Mouse (Mus musculus) mature B cell (primary cell): ENCODE data around the gene Kat2a.
"Not testable (repeated sequence)": the region's sequence is repeated elsewhere in the genome, so short reads cannot be mapped to it uniquely, and the experiment has no call there.

ENCODE experiments used
- in situ Hi-C: fragments of 300-500 bp; cut with MboI; formaldehyde crosslinking; loops from 2 replicates; pipeline ENCODE4 v1.14.3; 2019

The Kat2a gene

GRCm38 (mm10) chr11:100671956-100672355, 40.3 kb downstream of the Kat2a start:
- in situ Hi-C loops, result no loop called here

GRCm38 (mm10) chr11:100671049-100671448, 41.2 kb downstream of the Kat2a start:
- in situ Hi-C loops, result no loop called here

- in situ Hi-C loops, result no loop called here
Observed at GRCm38 (mm10) chr11:100659806-100660205, 52.5 kb downstream of the Kat2a start.

GRCm38 (mm10) chr11:100656458-100656857, 55.8 kb downstream of the Kat2a start:
- in situ Hi-C loops, result no loop called here

- in situ Hi-C loops, result not testable (repeated sequence)
Observed at GRCm38 (mm10) chr11:100655589-100655988, 56.7 kb downstream of the Kat2a start.
